Mouse (Mus musculus) urinary bladder, postnatal 25 days (tissue): ENCODE measurements around the gene Mptx1.
"Not testable (repeated sequence)": the region's sequence is repeated elsewhere in the genome, so short reads cannot be mapped to it uniquely, and the experiment has no call there.

Experiments
- DNase-seq: peaks from one replicate; pipeline ENCODE4 v3.0.0; 2022; ENCODE audit warnings: low spot score

The Mptx1 gene

GRCm38 (mm10) chr1:174330218-174330617 is at the start of gene Mptx1:
Gene Mptx1 (plus strand): TSS chr1:174330518.
- no peak for DNase-seq

- no peak for DNase-seq
Observed at GRCm38 (mm10) chr1:174303162-174303561, 27.2 kb upstream of the Mptx1 start.

- DNase-seq, result no peak
Observed at GRCm38 (mm10) chr1:174317308-174317707, 13.0 kb upstream of the Mptx1 start.

GRCm38 (mm10) chr1:174353636-174354035 is 23.3 kb downstream of the Mptx1 start:
- not testable (repeated sequence) for DNase-seq

- no peak for DNase-seq
Observed at GRCm38 (mm10) chr1:174354640-174355039, 24.3 kb downstream of the Mptx1 start.

- DNase-seq, result no peak
Observed at GRCm38 (mm10) chr1:174364882-174365451, 34.6 kb downstream of the Mptx1 start, which contains the start of gene Olfr417. Gene Olfr417 (plus strand): TSS chr1:174365122.

GRCm38 (mm10) chr1:174373799-174374198 is 43.5 kb downstream of the Mptx1 start:
- DNase-seq, result no peak
